Mouse (Mus musculus): ENCODE results near the gene Ranbp10. TPM values are rescaled to one million over a fixed set of nuclear protein-coding genes. Genes with fewer than 3 reads are reported as not detected.

The Ranbp10 gene
- polyA plus RNA-seq, 1 experiment = 28.5 TPM

- peaks cover 15% of the 10 kb centered on the region for H3K4me1 ChIP-seq (ENCODE audit: control insufficient read depth, insufficient read depth, low read length)
- H3K4me3 ChIP-seq (replicated peaks; ENCODE audit: extremely low read depth, low read depth, low read length) = no peak overlapping the region
- TF ChIP-seq POLR2A (IDR thresholded peaks at IDR 0.05; ENCODE audit: borderline replicate concordance, extremely low read depth, low read depth, low read length) = no peak
- no peak for TF ChIP-seq CTCF (IDR thresholded peaks at IDR 0.05; ENCODE audit: insufficient read depth, low read length)
- peak; percentile 86 for DNase-seq
- WGBS = 21% methylated on average over 8 of the region's 8 CpGs
Measured at GRCm38 (mm10) chr8:105799091-105799812, 27.9 kb downstream of the Ranbp10 start.

GRCm38 (mm10) chr8:105798408-105798807 is 28.7 kb downstream of the Ranbp10 start:
- H3K4me1 ChIP-seq (ENCODE audit: control insufficient read depth, insufficient read depth, low read length) = peaks cover 15% of the 10 kb centered on the region
- DNase-seq = no peak
- no peak for TF ChIP-seq CTCF (IDR thresholded peaks at IDR 0.05; ENCODE audit: insufficient read depth, low read length)
- no peak for TF ChIP-seq POLR2A (IDR thresholded peaks at IDR 0.05; ENCODE audit: borderline replicate concordance, extremely low read depth, low read depth, low read length)
- H3K4me3 ChIP-seq (replicated peaks; ENCODE audit: extremely low read depth, low read depth, low read length) = no peak overlapping the region
- WGBS = 70% methylated on average over 5 of the region's 5 CpGs

GRCm38 (mm10) chr8:105795785-105796184 is 31.4 kb downstream of the Ranbp10 start:
- TF ChIP-seq CTCF (IDR thresholded peaks at IDR 0.05; ENCODE audit: insufficient read depth, low read length) (no peak), POLR2A (IDR thresholded peaks at IDR 0.05; ENCODE audit: borderline replicate concordance, extremely low read depth, low read depth, low read length) (no peak)

DNA sequence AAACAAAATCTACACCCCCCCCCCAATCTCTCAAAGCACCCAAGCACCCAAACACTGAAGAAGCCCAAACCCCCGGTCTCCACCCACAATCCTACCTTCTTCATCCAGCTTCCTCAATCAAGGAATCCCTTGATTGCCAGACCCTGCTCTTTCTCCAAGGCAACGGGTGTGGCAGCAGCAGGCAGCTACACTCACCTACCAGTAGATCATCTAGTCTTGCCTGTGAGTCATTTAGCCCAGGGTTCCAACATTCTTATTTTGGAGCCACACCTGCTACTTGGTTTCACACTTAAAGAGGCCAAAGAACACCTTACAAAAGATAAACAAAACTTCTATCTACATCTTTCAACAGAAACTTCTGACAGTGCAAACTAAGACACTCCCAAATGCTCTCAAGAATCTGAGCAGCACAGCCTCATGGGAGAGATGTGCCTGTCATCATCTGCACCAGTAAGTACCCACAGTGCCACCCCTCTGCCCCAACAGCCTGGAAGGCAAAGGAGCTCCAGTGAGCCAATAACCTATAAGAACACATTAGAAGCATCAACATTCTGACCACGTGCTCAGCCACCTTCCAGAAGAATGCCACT is 33.0 kb downstream of the Ranbp10 start:
- no peak for DNase-seq
- WGBS = 52% methylated on average over 3 of the region's 3 CpGs
- Histone ChIP-seq H3K4me1 (ENCODE audit: control insufficient read depth, insufficient read depth, low read length) (peaks cover 17% of the 10 kb centered on the region), H3K4me3 (replicated peaks; ENCODE audit: extremely low read depth, low read depth, low read length) (no peak overlapping the region)
- no peak for TF ChIP-seq POLR2A (IDR thresholded peaks at IDR 0.05; ENCODE audit: borderline replicate concordance, extremely low read depth, low read depth, low read length)

More at GRCm38 (mm10) chr8:105795785-105796184, 31.4 kb downstream of the Ranbp10 start:
- Histone ChIP-seq H3K4me1 (ENCODE audit: control insufficient read depth, insufficient read depth, low read length) (peaks cover 13% of the 10 kb centered on the region), H3K4me3 (replicated peaks; ENCODE audit: extremely low read depth, low read depth, low read length) (no peak overlapping the region)
- 57% methylated on average over 1 of the region's 1 CpGs for WGBS
- no peak for DNase-seq

- 71% methylated on average over 1 of the region's 1 CpGs for WGBS
Measured at GRCm38 (mm10) chr8:105793331-105793730, 33.8 kb downstream of the Ranbp10 start.

DNA sequence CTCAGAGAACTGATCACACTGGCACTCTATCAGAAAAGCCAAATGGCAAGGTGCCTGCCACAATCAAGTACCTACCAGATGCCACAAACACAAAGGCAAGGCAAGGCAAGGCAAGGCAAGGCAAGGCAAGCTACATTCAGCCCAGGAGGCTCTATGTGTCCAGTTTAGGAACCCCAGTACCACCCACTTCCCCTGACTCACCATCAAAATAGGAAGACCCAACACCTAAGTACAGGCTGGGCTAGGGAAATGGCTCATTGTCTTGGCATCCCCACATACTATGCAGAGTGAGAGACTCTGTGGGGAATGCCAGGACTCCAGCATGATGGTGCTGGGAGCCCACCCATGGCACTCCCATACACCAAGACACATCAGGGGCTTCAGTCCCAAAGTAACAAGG is 37.5 kb downstream of the Ranbp10 start:
- no peak for DNase-seq
- TF ChIP-seq CTCF (IDR thresholded peaks at IDR 0.05; ENCODE audit: insufficient read depth, low read length) (no peak), POLR2A (IDR thresholded peaks at IDR 0.05; ENCODE audit: borderline replicate concordance, extremely low read depth, low read depth, low read length) (no peak)
- peaks cover 9% of the 10 kb centered on the region; the same call in 1 of the 2 replicates for H3K4me1 ChIP-seq (ENCODE audit: control insufficient read depth, insufficient read depth, low read length)
- no peak overlapping the region for H3K4me3 ChIP-seq (replicated peaks; ENCODE audit: extremely low read depth, low read depth, low read length)

More at GRCm38 (mm10) chr8:105793331-105793730, 33.8 kb downstream of the Ranbp10 start:
- peaks cover 9% of the 10 kb centered on the region; the same call in 1 of the 2 replicates for H3K4me1 ChIP-seq (ENCODE audit: control insufficient read depth, insufficient read depth, low read length)
- no peak overlapping the region for H3K4me3 ChIP-seq (replicated peaks; ENCODE audit: extremely low read depth, low read depth, low read length)
- DNase-seq = no peak
- TF ChIP-seq CTCF (IDR thresholded peaks at IDR 0.05; ENCODE audit: insufficient read depth, low read length) = no peak
- no peak for TF ChIP-seq POLR2A (IDR thresholded peaks at IDR 0.05; ENCODE audit: borderline replicate concordance, extremely low read depth, low read depth, low read length)

DNA sequence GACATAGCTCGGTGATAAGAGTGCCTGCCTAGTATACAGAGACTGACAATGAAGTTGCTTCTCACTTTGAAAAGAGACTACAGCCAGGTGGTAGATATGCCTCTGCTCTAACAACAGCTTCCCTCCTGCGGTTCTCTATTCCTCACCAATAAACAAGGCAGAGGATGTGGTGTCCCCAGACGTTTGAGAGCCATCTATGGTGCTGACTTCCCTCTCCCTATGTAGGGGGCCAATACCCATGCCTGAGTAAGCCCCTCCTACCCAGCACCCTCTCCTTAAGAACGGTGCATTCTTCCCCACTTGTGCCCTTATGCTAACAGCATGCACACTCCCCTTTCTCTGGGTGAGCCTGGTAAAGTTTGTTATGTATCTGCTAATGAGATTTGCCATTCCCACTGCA is 38.2 kb downstream of the Ranbp10 start:
- no peak for DNase-seq

GRCm38 (mm10) chr8:105788241-105788640 is 38.9 kb downstream of the Ranbp10 start:
- TF ChIP-seq POLR2A (IDR thresholded peaks at IDR 0.05; ENCODE audit: borderline replicate concordance, extremely low read depth, low read depth, low read length) (no peak), CTCF (IDR thresholded peaks at IDR 0.05; ENCODE audit: insufficient read depth, low read length) (peak; percentile 51)
- DNase-seq = peak; percentile 66
- H3K4me1 ChIP-seq (ENCODE audit: control insufficient read depth, insufficient read depth, low read length) = peaks cover 9% of the 10 kb centered on the region; the same call in 1 of the 2 replicates
- WGBS = 95% methylated on average over 2 of the region's 2 CpGs
- no peak overlapping the region for H3K4me3 ChIP-seq (replicated peaks; ENCODE audit: extremely low read depth, low read depth, low read length)

More for the DNA sequence above, 38.2 kb downstream of the Ranbp10 start:
- H3K4me1 ChIP-seq (ENCODE audit: control insufficient read depth, insufficient read depth, low read length) = peaks cover 9% of the 10 kb centered on the region; the same call in 1 of the 2 replicates
- 48% methylated on average over 4 of the region's 4 CpGs for WGBS
- no peak overlapping the region for H3K4me3 ChIP-seq (replicated peaks; ENCODE audit: extremely low read depth, low read depth, low read length)
- no peak for TF ChIP-seq CTCF (IDR thresholded peaks at IDR 0.05; ENCODE audit: insufficient read depth, low read length)
- no peak for TF ChIP-seq POLR2A (IDR thresholded peaks at IDR 0.05; ENCODE audit: borderline replicate concordance, extremely low read depth, low read depth, low read length)

DNA sequence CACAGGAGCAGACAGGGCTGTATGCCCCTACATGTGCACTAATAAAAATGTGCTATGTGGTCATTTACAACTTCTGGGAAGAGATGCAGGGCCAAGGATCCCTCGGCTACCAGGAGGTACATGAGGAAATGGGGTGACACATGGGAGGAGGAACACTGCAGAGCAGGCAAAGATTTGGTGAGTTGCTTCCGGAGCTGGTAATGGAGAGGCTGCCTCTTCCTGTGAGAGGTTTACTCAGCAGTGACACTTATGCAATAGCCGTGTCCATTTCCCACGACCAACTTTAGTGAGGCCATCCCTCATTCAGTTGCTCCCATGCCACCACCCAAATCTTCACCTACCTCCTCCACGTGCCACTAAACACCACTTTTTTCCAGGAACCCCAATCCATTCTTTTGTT is 46.9 kb downstream of the Ranbp10 start:
- Histone ChIP-seq H3K4me3 (replicated peaks; ENCODE audit: extremely low read depth, low read depth, low read length) (no peak overlapping the region), H3K4me1 (ENCODE audit: control insufficient read depth, insufficient read depth, low read length) (no peaks in the 10 kb centered on the region)
- WGBS = 70% methylated on average over 5 of the region's 5 CpGs
- no peak for TF ChIP-seq POLR2A (IDR thresholded peaks at IDR 0.05; ENCODE audit: borderline replicate concordance, extremely low read depth, low read depth, low read length)
- no peak for TF ChIP-seq CTCF (IDR thresholded peaks at IDR 0.05; ENCODE audit: insufficient read depth, low read length)
- DNase-seq = no peak

DNA sequence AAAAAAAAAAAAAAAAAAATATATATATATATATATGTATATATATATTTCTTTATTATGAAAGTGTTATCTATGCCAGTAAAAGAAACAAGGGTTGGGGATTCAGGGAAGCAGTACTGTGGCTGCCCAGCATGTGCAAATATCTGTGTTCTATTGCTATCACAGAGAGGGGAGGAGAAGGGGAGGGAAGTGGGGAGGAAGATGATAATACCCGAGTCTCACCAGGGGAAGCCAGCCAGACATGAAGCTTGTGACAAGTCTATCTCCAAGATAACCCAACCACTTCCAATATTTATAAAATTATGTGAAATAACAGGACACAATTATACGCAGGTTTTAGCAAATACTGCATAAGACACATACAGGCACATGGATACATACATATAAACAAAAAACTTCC is 49.3 kb downstream of the Ranbp10 start:
- WGBS = 73% methylated on average over 2 of the region's 2 CpGs
- DNase-seq = no peak
- H3K4me1 ChIP-seq (ENCODE audit: control insufficient read depth, insufficient read depth, low read length) = no peaks in the 10 kb centered on the region
- H3K4me3 ChIP-seq (replicated peaks; ENCODE audit: extremely low read depth, low read depth, low read length) = no peak overlapping the region
- no peak for TF ChIP-seq CTCF (IDR thresholded peaks at IDR 0.05; ENCODE audit: insufficient read depth, low read length)
- no peak for TF ChIP-seq POLR2A (IDR thresholded peaks at IDR 0.05; ENCODE audit: borderline replicate concordance, extremely low read depth, low read depth, low read length)

All from lung, adult 2 months (tissue).